Mouse (Mus musculus) liver, postnatal 0 days (tissue): ENCODE measurements at regions not wholly inside any gene's neighbourhood (a gene's known extent, or its start where the extent isn't known, plus 50 kb on each side); places are given as distances from the start of the nearest gene placed in this dataset.

ENCODE experiments used
- CTCF ChIP-seq: sonication (generic); IDR thresholded peaks from 2 replicates; pipeline ENCODE4 v1.5.1; 2016; ENCODE audit warnings: antibody characterized with exemption, low read depth
- EP300 ChIP-seq: IDR thresholded peaks from 2 replicates; pipeline ENCODE4 v1.6.1; 2016; ENCODE audit warnings: antibody characterized with exemption, low read depth, mild to moderate bottlenecking

DNA sequence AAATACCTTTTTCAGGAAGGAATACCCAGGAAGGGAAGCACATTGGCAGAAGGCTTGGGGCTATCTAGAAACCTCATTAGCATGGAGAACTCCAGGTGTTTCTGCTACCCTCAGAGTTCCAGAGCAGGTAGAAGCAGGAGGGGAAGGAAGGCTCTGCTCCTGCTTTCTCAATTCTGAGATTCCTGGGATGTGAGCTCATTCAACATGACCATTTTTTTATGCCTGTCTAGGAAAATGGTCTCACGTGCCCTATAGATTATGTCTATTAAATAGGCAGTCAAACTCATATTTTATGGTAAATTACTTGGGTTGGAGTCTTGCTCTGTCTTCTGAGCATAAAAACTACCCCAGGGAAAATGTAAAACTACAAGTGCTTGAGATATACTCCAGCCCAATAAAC lies 130.2 kb downstream of the Ccdc71l start:
- no peak for TF ChIP-seq CTCF
- TF ChIP-seq EP300: no peak
